Mouse (Mus musculus): Measurements from ENCODE around the gene Stard7.
A peak's percentile ranks its signal among the peaks of the same experiment; 100 is the strongest.
"Not testable (repeated sequence)": the region's sequence is repeated elsewhere in the genome, so short reads cannot be mapped to it uniquely, and the experiment has no call there.

Gene Stard7

GRCm38 (mm10) chr2:127274590-127274989 lies 4.6 kb downstream of the Stard7 start:
- DNase-seq (ENCODE audit: low read depth): no peak

- DNase-seq (ENCODE audit: low read depth): no peak
These were observed 5.7 kb downstream of the Stard7 start for GRCm38 (mm10) chr2:127275551-127276320.

GRCm38 (mm10) chr2:127278162-127278561 lies 8.1 kb downstream of the Stard7 start:
- DNase-seq (ENCODE audit: low read depth): no peak

- no peak for DNase-seq (ENCODE audit: low read depth)
These were observed 22.2 kb downstream of the Stard7 start for GRCm38 (mm10) chr2:127292250-127292649.

GRCm38 (mm10) chr2:127297001-127297805 lies 27.2 kb downstream of the Stard7 start:
- no peak for DNase-seq (ENCODE audit: low read depth)

- DNase-seq (ENCODE audit: low read depth): no peak
These were observed 28.0 kb downstream of the Stard7 start for GRCm38 (mm10) chr2:127298056-127298455.

GRCm38 (mm10) chr2:127300701-127301100 lies 30.7 kb downstream of the Stard7 start:
- DNase-seq (ENCODE audit: low read depth): peak; percentile 97

GRCm38 (mm10) chr2:127301883-127302282 lies 31.9 kb downstream of the Stard7 start:
- peak; percentile 68 for DNase-seq (ENCODE audit: low read depth)

- DNase-seq (ENCODE audit: low read depth): not testable (repeated sequence)
These were observed 34.2 kb downstream of the Stard7 start for GRCm38 (mm10) chr2:127304192-127304591.

- no peak for DNase-seq (ENCODE audit: low read depth)
These were observed 34.7 kb downstream of the Stard7 start for GRCm38 (mm10) chr2:127304609-127305210.

GRCm38 (mm10) chr2:127306123-127306522 lies 36.1 kb downstream of the Stard7 start:
- peak; percentile 70 for DNase-seq (ENCODE audit: low read depth)

- no peak for DNase-seq (ENCODE audit: low read depth)
These were observed 37.2 kb downstream of the Stard7 start for GRCm38 (mm10) chr2:127307179-127307578.

GRCm38 (mm10) chr2:127308660-127309059 lies 38.6 kb downstream of the Stard7 start:
- DNase-seq (ENCODE audit: low read depth): peak; percentile 60

- no peak for DNase-seq (ENCODE audit: low read depth)
These were observed 40.2 kb downstream of the Stard7 start for GRCm38 (mm10) chr2:127310246-127310645.

- DNase-seq (ENCODE audit: low read depth): no peak
These were observed 40.7 kb downstream of the Stard7 start for GRCm38 (mm10) chr2:127310685-127311084.

- no peak for DNase-seq (ENCODE audit: low read depth)
These were observed 41.2 kb downstream of the Stard7 start for GRCm38 (mm10) chr2:127311193-127311592.

GRCm38 (mm10) chr2:127312801-127313200 lies 42.8 kb downstream of the Stard7 start:
- DNase-seq (ENCODE audit: low read depth): no peak

GRCm38 (mm10) chr2:127313878-127314277 lies 43.9 kb downstream of the Stard7 start:
- DNase-seq (ENCODE audit: low read depth): no peak

- peak; percentile 63 for DNase-seq (ENCODE audit: low read depth)
These were observed 44.6 kb downstream of the Stard7 start for GRCm38 (mm10) chr2:127314467-127315154.

- DNase-seq (ENCODE audit: low read depth): no peak
These were observed 45.1 kb downstream of the Stard7 start for GRCm38 (mm10) chr2:127315155-127315470.

GRCm38 (mm10) chr2:127316431-127316830 lies 46.4 kb downstream of the Stard7 start:
- DNase-seq (ENCODE audit: low read depth): no peak

- no peak for DNase-seq (ENCODE audit: low read depth)
These were observed 48.1 kb downstream of the Stard7 start for GRCm38 (mm10) chr2:127318136-127318535.
